In genomic region chr15:69158124-69158523, GRCm38 (mm10) we compare ENCODE assay signal across 10 mouse cellular contexts.
"Had no signal": no experiment of that assay in that cellular context is flagged by ENCODE, and none has a peak within 500 bp of the region (broad histone marks: within the 10 kb centered on the region; RNA-seq: fewer than 3 reads in every experiment).

No protein-coding gene starts in this region.

- DNase-seq: lung, adult 2 months; lung, postnatal 14 days; lung, postnatal 36 days; midbrain, embryonic 14.5 days; right cerebral cortex, postnatal 14 days; thymus, adult 2 months; thymus, postnatal 25 days; thymus, postnatal 4 days had no signal

- ATAC-seq: lung, postnatal 0 days; midbrain, embryonic 16.5 days had no signal
